ENCODE assay signal across 20 mouse cellular contexts in genomic region chr2:74683471-74683951, GRCm38 (mm10). TPM values are rescaled to one million over a fixed set of nuclear protein-coding genes. Genes with fewer than 3 reads are reported as not detected.
DNase-seq lines count a peak whose midpoint lies in the region; ATAC-seq and TF ChIP-seq lines count a peak whose summit lies in the region.
"Had no signal": no experiment of that assay in that cellular context is flagged by ENCODE, and none has a peak within 500 bp of the region (broad histone marks: within the 10 kb centered on the region; RNA-seq: fewer than 3 reads in every experiment).

No protein-coding gene starts in this region.

- H3K27ac ChIP-seq in kidney, embryonic 14.5 days (ENCODE audit: low read depth, low read length), result peak overlapping the region; percentile 97
- 0 out of 2 replicates have a peak overlapping the region, but pooled peaks have one; percentile 14 for H3K27ac ChIP-seq in intestine, embryonic 15.5 days
- peak overlapping the region; percentile 97 for H3K27ac ChIP-seq in limb, embryonic 14.5 days (replicated peaks; ENCODE audit: low read depth, low read length)
- H3K27ac ChIP-seq: embryonic facial prominence, embryonic 15.5 days; liver, embryonic 14.5 days had no signal

- peak overlapping the region; percentile 99 for H3K9ac ChIP-seq in kidney, embryonic 14.5 days (ENCODE audit: low read depth, low read length)
- H3K9ac ChIP-seq in intestine, embryonic 15.5 days, result no peak overlapping the region
- peak overlapping the region; percentile 99 for H3K9ac ChIP-seq in limb, embryonic 14.5 days (ENCODE audit: low read depth, low read length, severe bottlenecking)
- H3K9ac ChIP-seq: embryonic facial prominence, embryonic 15.5 days; heart, embryonic 12.5 days; liver, embryonic 14.5 days had no signal

- H3K27me3 ChIP-seq in kidney, embryonic 14.5 days (ENCODE audit: control insufficient read depth, insufficient read depth, low read length), result peaks cover 22% of the 10 kb centered on the region; the same call in 1 of the 2 replicates
- peaks cover 91% of the 10 kb centered on the region for H3K27me3 ChIP-seq in intestine, embryonic 15.5 days (replicated peaks)
- H3K27me3 ChIP-seq in limb, embryonic 14.5 days (ENCODE audit: control insufficient read depth, insufficient read depth, low read length), result peaks cover 32% of the 10 kb centered on the region

- H3K36me3 ChIP-seq in kidney, embryonic 14.5 days (ENCODE audit: control insufficient read depth, insufficient read depth, low read length), result peaks cover 2% of the 10 kb centered on the region; the same call in 1 of the 2 replicates
- H3K36me3 ChIP-seq in intestine, embryonic 15.5 days, result no peaks in the 10 kb centered on the region
- H3K36me3 ChIP-seq in limb, embryonic 14.5 days (ENCODE audit: control insufficient read depth, insufficient read depth, low read length), result peaks cover 23% of the 10 kb centered on the region
- H3K36me3 ChIP-seq: embryonic facial prominence, embryonic 15.5 days; heart, embryonic 12.5 days had no signal

- peak overlapping the region; percentile 85 for H3K4me3 ChIP-seq in kidney, embryonic 14.5 days (ENCODE audit: low read length)
- peak overlapping the region; percentile 14; the same call in 1 of the 2 replicates for H3K4me3 ChIP-seq in intestine, embryonic 15.5 days (replicated peaks)
- peak overlapping the region; percentile 74 for H3K4me3 ChIP-seq in limb, embryonic 14.5 days (replicated peaks; ENCODE audit: low read length)

- WGBS in kidney, embryonic 14.5 days, result under 1% methylated on average over 18 of the region's 18 CpGs
- WGBS in intestine, embryonic 15.5 days, result 2% methylated on average over 18 of the region's 18 CpGs
- 1% methylated on average over 18 of the region's 18 CpGs for WGBS in limb, embryonic 14.5 days

- peak overlapping the region; percentile 85 for H3K4me2 ChIP-seq in kidney, embryonic 14.5 days (replicated peaks; ENCODE audit: low read depth, low read length)
- H3K4me2 ChIP-seq in intestine, embryonic 15.5 days (replicated peaks), result no peak overlapping the region
- H3K4me2 ChIP-seq in limb, embryonic 14.5 days (replicated peaks; ENCODE audit: low read depth, low read length, severe bottlenecking), result peak overlapping the region; percentile 96

- H3K9me3 ChIP-seq in kidney, embryonic 14.5 days (ENCODE audit: control insufficient read depth, low read length), result no peaks in the 10 kb centered on the region
- H3K9me3 ChIP-seq in intestine, embryonic 15.5 days, result no peaks in the 10 kb centered on the region
- H3K9me3 ChIP-seq in limb, embryonic 14.5 days (ENCODE audit: control insufficient read depth, low read length), result no peaks in the 10 kb centered on the region
- H3K9me3 ChIP-seq: embryonic facial prominence, embryonic 15.5 days; heart, embryonic 12.5 days had no signal

- TF ChIP-seq POLR2A in limb, embryonic 14.5 days (IDR thresholded peaks at IDR 0.05; ENCODE audit: borderline replicate concordance, extremely low read depth, insufficient read depth, insufficient read length), result no peak

- peak; percentile 47 for ATAC-seq in kidney, embryonic 14.5 days (ENCODE audit: low FRiP score, low TSS enrichment)
- ATAC-seq in intestine, embryonic 15.5 days, result no peak
- no peak for ATAC-seq in limb, embryonic 14.5 days (ENCODE audit: low FRiP score, low read depth)
- ATAC-seq: forebrain, embryonic 14.5 days had no signal

- DNase-seq in kidney, postnatal 36 days, result no peak
- DNase-seq in R1 (ENCODE audit: low read depth, low spot score), result peak; percentile 54
- no peak for DNase-seq in limb, embryonic 14.5 days (ENCODE audit: low spot score)
- no peak for DNase-seq in adrenal gland, postnatal 25 days
- DNase-seq in frontal cortex, adult 2 months (ENCODE audit: extremely low spot score in 1 of 2, low spot score in 1 of 2), result no peak
- DNase-seq in lung, postnatal 10 days, result no peak
- DNase-seq: cerebellum, adult 11 months; lung, postnatal 36 days had no signal

- H3K4me1 ChIP-seq in kidney, embryonic 14.5 days (ENCODE audit: control insufficient read depth, insufficient read depth, low read length), result peaks cover 3% of the 10 kb centered on the region
- H3K4me1 ChIP-seq in intestine, embryonic 15.5 days (replicated peaks), result peaks cover 17% of the 10 kb centered on the region
- H3K4me1 ChIP-seq in limb, embryonic 14.5 days (ENCODE audit: control insufficient read depth, insufficient read depth, low read length), result peaks cover 3% of the 10 kb centered on the region; the same call in 1 of the 2 replicates

RNA-seq across cellular contexts. Expression of gene Hoxd11, which starts 4.2 kb away (rescaled TPM):
- polyA plus RNA-seq in kidney, embryonic 14.5 days (2014; fragmentation: Nextera tagmentation; extraction: Ambion mirVana), result 54.5 and 56.2 TPM in 2 replicates
- 1.2 and 2.3 TPM in 2 replicates for polyA plus RNA-seq in intestine, embryonic 15.5 days (2015; fragmentation: Nextera tagmentation; extraction: Ambion mirVana)
- 40.0 and 60.8 TPM in 2 replicates for polyA plus RNA-seq in limb, embryonic 14.5 days (2012; rRNA removed)
- polyA plus RNA-seq in limb, embryonic 14.5 days (2014; fragmentation: Nextera tagmentation; extraction: Ambion mirVana), result 21.4 and 30.0 TPM in 2 replicates
- not detected in 2 replicates for total RNA-seq in adrenal gland, postnatal 25 days (2021)
- not detected in 2 replicates for polyA plus RNA-seq in frontal cortex, adult 2 months (2012; rRNA removed)
- total RNA-seq: gastrocnemius, adult 8-10 months; hematopoietic stem cell, adult 5-6 weeks; layer of hippocampus, adult 18-20 months; left cerebral cortex, adult 8-10 months; MEL had no signal
- polyA plus RNA-seq: cortical plate, adult 2 months; embryonic facial prominence, embryonic 15.5 days; forebrain, embryonic 14.5 days; heart, embryonic 12.5 days had no signal

RNA-seq across cellular contexts. Expression of gene Hoxd10, which starts 8.2 kb away (rescaled TPM):
- 45.1 and 45.9 TPM in 2 replicates for polyA plus RNA-seq in kidney, embryonic 14.5 days (2014; fragmentation: Nextera tagmentation; extraction: Ambion mirVana)
- 4.8 and 7.9 TPM in 2 replicates for polyA plus RNA-seq in intestine, embryonic 15.5 days (2015; fragmentation: Nextera tagmentation; extraction: Ambion mirVana)
- polyA plus RNA-seq in limb, embryonic 14.5 days (2012; rRNA removed), result 37.9 and 39.4 TPM in 2 replicates
- polyA plus RNA-seq in limb, embryonic 14.5 days (2014; fragmentation: Nextera tagmentation; extraction: Ambion mirVana), result 18.3 and 26.1 TPM in 2 replicates
- total RNA-seq in adrenal gland, postnatal 25 days (2021), result not detected in 2 replicates
- not detected in 2 replicates for polyA plus RNA-seq in frontal cortex, adult 2 months (2012; rRNA removed)
- total RNA-seq: hematopoietic stem cell, adult 5-6 weeks; layer of hippocampus, adult 18-20 months; left cerebral cortex, adult 8-10 months; MEL had no signal
- polyA plus RNA-seq: cortical plate, adult 2 months; forebrain, embryonic 14.5 days; heart, embryonic 12.5 days had no signal

RNA-seq across cellular contexts. Expression of gene Hoxd12, which starts 8.7 kb away (rescaled TPM):
- polyA plus RNA-seq in kidney, embryonic 14.5 days (2014; fragmentation: Nextera tagmentation; extraction: Ambion mirVana), result 6.2 and 7.2 TPM in 2 replicates
- 0.45 and 1.1 TPM in 2 replicates for polyA plus RNA-seq in intestine, embryonic 15.5 days (2015; fragmentation: Nextera tagmentation; extraction: Ambion mirVana)
- polyA plus RNA-seq in limb, embryonic 14.5 days (2012; rRNA removed), result 43.3 and 58.3 TPM in 2 replicates
- 38.4 and 53.0 TPM in 2 replicates for polyA plus RNA-seq in limb, embryonic 14.5 days (2014; fragmentation: Nextera tagmentation; extraction: Ambion mirVana)
- total RNA-seq in adrenal gland, postnatal 25 days (2021), result not detected in 2 replicates
- polyA plus RNA-seq in frontal cortex, adult 2 months (2012; rRNA removed), result not detected in 2 replicates
- total RNA-seq: gastrocnemius, adult 8-10 months; hematopoietic stem cell, adult 5-6 weeks; layer of hippocampus, adult 18-20 months; left cerebral cortex, adult 8-10 months; MEL had no signal
- polyA plus RNA-seq: cortical plate, adult 2 months; embryonic facial prominence, embryonic 15.5 days; forebrain, embryonic 14.5 days had no signal

RNA-seq across cellular contexts. Expression of gene Hoxd9, which starts 14.0 kb away (rescaled TPM):
- polyA plus RNA-seq in kidney, embryonic 14.5 days (2014; fragmentation: Nextera tagmentation; extraction: Ambion mirVana), result 36.2 and 47.9 TPM in 2 replicates
- 4.4 and 5.9 TPM in 2 replicates for polyA plus RNA-seq in intestine, embryonic 15.5 days (2015; fragmentation: Nextera tagmentation; extraction: Ambion mirVana)
- polyA plus RNA-seq in limb, embryonic 14.5 days (2012; rRNA removed), result 19.6 and 25.7 TPM in 2 replicates
- 7.6 and 8.7 TPM in 2 replicates for polyA plus RNA-seq in limb, embryonic 14.5 days (2014; fragmentation: Nextera tagmentation; extraction: Ambion mirVana)
- total RNA-seq in adrenal gland, postnatal 25 days (2021), result 3.7 and 5.2 TPM in 2 replicates
- polyA plus RNA-seq in frontal cortex, adult 2 months (2012; rRNA removed), result 0.04 and 0.11 TPM in 2 replicates
- total RNA-seq: hematopoietic stem cell, adult 5-6 weeks; layer of hippocampus, adult 18-20 months; left cerebral cortex, adult 8-10 months; MEL had no signal
- polyA plus RNA-seq: cortical plate, adult 2 months; forebrain, embryonic 14.5 days had no signal

RNA-seq across cellular contexts. Expression of gene Hoxd13, which starts 15.4 kb away (rescaled TPM):
- 0.17 and 0.22 TPM in 2 replicates for polyA plus RNA-seq in kidney, embryonic 14.5 days (2014; fragmentation: Nextera tagmentation; extraction: Ambion mirVana)
- polyA plus RNA-seq in intestine, embryonic 15.5 days (2015; fragmentation: Nextera tagmentation; extraction: Ambion mirVana), result 0.67 and 0.77 TPM in 2 replicates
- 109 and 150 TPM in 2 replicates for polyA plus RNA-seq in limb, embryonic 14.5 days (2012; rRNA removed)
- 54.6 and 70.5 TPM in 2 replicates for polyA plus RNA-seq in limb, embryonic 14.5 days (2014; fragmentation: Nextera tagmentation; extraction: Ambion mirVana)
- not detected in 2 replicates for total RNA-seq in adrenal gland, postnatal 25 days (2021)
- not detected in 2 replicates for polyA plus RNA-seq in frontal cortex, adult 2 months (2012; rRNA removed)
- total RNA-seq: gastrocnemius, adult 8-10 months; hematopoietic stem cell, adult 5-6 weeks; layer of hippocampus, adult 18-20 months; left cerebral cortex, adult 8-10 months; MEL had no signal
- polyA plus RNA-seq: cortical plate, adult 2 months; embryonic facial prominence, embryonic 15.5 days; forebrain, embryonic 14.5 days had no signal

Comparison
In these comparisons a context has a peak if more than half of its experiments do, and no peak if none do; other contexts are left out.
1. H3K27ac ChIP-seq: peak in every context shown above with its lines; median percentile 97 in kidney, embryonic 14.5 days; 97 in limb, embryonic 14.5 days; 14 in intestine, embryonic 15.5 days.
2. H3K4me3 ChIP-seq: peak in every context shown above with its lines; median percentile 85 in kidney, embryonic 14.5 days; 74 in limb, embryonic 14.5 days; 14 in intestine, embryonic 15.5 days.